Mouse (Mus musculus) right cerebral cortex, postnatal 4 days (tissue): Measurements from ENCODE around the gene Zfhx3.

ENCODE experiments used
- DNase-seq: peaks from one replicate; pipeline ENCODE4 v3.0.0-alpha.2; 2022

The Zfhx3 gene

DNA sequence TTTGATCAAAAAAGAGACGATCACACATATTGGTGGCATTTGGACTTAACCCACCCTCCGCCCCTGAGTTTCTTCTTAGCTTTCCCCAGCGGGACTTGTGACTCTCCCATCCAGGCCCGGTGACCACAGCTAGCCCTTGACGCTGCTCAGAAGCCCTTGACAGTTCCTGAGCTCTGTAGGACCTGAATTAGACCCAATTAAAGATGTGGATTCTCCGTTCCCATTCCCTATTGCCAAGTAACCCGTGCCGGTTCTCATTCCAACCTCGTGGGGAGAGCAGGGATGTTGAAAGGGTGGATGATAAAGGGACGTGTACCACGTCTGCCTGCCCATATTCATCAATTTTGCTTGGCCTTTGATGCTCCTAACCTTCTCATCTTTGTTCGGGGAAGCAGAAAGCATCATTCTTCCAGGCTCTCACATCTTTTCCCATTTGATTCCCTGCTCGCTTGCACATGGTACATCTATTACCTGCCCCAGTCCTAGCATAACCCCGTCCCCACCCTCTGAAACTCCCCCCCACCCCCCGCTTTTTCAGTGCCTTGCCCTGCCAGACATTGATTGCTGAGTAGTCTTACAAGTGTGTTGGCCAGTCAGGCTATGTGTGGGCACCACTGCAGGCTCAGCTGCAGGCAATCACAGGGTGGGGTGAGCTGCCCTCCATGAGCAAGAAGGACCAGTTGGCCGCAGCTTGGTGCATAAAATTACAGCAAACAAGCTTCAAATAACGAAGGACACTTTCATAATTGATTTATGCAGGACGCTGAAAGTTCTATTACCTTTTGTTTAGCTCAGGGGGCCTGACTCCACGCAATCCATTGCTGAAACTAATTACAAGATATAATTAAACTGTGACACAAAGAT lies 525.0 kb downstream of the Zfhx3 start:
- DNase-seq: no peak

DNA sequence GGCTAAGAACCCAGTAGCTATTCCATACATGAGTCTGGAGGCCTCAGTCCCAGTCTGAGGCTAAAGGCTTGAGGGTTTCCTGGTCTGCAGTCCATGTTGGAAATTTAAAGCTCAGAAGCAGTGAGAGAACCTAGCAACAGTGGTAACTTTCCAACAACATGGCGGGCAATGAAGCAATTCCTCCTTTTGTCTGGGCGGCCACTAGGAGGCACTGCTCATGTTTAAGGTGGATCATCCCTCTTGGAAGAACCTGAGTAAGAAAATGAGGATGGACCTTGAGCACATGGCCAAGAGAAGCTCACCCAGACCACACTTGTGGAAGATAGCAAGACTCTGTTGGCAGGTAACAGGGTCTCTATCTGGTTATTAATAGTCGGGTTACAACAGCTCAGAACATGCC lies 527.8 kb downstream of the Zfhx3 start:
- DNase-seq: no peak

DNA sequence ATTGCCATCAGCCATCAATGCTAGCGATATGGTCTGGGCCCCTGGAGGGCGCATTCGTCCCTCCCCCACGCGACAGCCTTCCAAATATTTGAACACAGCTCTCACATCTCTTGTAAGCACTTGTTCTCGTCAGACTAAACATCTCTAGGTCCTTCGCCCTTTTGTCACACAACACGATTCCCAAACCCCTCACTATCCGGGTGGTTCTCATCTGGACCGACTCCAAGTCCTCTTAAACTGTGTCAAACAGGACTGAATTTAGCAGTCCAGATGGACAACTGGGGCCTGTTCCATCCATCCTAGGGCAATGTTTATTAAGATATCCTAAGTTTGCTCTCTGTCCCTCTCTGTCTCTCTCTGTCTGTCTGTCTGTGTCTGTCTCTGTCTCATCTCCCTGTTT lies 532.1 kb downstream of the Zfhx3 start:
- no peak for DNase-seq

DNA sequence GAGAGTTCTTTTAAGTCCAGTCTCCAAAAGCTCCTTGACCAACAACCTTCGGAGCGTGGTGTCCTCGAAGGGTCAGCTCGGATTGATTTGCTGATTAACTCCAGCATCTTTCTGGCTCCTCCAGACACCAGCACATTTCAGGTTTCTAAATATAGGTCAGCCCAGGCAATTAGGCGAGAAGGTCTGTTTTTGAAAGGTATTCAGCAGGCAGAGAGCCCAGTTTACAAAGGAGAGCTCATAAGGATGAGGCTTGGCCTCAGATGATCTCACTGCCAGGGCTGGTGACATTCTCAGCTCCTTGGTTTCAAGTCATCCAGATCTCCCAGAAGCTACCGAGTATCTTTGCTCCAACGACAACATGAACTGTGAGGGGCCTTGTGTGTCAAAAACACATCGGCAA lies 535.7 kb downstream of the Zfhx3 start:
- no peak for DNase-seq

DNA sequence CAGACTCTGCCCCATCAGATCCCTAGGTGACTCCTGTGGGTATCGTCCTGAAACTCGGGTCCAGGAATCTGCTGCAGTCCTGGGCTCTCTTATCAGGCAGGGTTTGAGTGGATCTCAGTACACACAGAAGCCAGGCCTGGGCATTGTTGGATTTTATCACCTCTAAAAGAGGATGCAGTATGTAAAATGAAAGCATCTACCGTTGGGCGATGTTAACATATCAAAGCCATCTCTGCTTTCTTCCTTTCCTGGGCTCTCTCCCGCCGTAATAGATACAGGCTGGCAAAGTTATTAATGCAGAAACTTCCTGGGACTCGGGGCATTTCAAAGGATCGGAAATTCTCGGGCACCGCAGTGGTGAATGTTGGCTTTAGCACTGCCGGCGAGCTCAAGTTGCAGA lies 537.7 kb downstream of the Zfhx3 start:
- DNase-seq: no peak

DNA sequence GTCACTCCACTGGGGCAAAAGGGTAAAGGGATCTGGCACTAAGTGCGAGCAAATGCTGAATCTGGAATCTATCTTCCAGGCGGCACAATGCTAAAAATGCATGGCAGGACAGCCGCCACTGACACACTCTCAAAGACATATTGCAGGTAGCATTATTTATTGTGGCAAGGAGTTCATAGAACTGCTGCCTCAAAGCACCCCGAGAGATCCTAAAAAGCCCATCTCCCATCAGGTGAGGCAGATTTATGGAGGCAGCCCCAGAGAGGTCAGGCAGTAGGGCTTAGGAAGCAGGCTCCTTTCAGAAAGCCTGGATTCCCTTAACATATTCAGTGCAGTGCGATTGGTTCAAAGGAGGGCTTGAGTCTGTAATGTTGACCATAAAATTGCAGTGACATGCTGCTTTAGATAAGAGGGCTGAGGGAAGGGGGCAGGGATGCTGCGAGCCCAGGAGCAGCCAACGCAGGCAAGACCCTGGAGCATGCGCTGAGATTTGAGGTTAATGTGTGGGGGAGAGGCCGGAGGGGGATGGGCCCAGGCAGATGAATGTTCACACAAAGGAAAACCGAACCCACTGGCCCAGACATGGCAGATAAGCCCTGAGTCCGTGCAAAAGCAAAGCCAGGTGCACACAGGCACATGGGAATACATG lies 538.8 kb downstream of the Zfhx3 start:
- no peak for DNase-seq

DNA sequence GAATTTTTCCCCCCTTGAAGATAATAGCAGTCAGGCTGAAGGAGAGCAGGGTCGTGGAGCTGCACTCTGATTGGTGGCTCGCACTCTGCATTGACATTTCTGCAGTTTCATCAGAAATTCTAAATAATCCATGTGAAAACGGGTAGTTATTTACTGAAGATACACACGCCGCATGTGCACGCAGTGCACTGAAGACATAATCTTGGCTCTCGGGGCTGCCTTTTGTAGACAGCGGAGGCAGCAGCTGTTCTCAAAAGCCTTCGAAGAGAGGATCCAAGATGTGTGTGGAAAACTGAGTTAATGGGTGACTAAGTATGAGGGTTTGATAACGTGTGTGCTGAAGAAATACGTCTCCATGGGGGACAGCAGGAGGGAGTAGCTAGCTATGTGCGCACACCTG lies 553.7 kb downstream of the Zfhx3 start:
- no peak for DNase-seq

DNA sequence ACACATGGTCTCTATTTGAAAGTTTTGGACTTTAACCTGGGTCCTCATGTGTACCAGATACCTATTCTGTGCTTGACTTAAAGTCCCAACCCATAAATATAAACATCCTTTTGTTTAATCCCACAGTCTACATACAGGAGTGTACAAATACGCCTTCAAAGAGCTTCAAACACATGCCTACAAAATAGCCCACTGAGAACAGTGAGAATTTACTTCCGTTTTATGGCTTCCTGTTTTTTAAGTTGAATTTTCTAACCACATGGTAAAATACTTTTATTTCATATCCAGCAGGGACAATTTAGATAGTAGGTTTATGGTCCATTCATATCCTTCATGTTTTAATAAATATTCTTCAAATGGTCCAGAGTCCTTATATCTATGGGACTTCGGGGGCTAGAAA lies 564.3 kb downstream of the Zfhx3 start:
- no peak for DNase-seq

DNA sequence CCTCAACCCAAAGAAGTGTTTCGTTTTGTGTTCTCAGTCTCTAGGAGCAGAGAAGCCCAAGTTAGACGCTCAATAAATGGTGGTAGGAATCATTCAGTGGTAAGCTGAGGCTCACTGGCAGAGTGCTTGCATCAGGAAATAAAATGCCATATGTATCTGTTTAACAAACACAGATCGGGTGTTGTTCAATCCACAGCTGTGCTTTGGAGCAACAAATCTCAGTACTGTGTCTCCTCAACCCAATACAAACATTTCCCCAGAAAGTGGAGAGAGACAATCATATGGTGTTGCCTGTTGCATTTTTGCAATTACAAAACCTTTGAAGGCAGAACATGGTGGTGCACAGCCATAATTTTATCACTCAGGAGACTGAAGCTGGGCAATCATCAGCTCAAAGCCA lies 565.3 kb downstream of the Zfhx3 start:
- DNase-seq: no peak

DNA sequence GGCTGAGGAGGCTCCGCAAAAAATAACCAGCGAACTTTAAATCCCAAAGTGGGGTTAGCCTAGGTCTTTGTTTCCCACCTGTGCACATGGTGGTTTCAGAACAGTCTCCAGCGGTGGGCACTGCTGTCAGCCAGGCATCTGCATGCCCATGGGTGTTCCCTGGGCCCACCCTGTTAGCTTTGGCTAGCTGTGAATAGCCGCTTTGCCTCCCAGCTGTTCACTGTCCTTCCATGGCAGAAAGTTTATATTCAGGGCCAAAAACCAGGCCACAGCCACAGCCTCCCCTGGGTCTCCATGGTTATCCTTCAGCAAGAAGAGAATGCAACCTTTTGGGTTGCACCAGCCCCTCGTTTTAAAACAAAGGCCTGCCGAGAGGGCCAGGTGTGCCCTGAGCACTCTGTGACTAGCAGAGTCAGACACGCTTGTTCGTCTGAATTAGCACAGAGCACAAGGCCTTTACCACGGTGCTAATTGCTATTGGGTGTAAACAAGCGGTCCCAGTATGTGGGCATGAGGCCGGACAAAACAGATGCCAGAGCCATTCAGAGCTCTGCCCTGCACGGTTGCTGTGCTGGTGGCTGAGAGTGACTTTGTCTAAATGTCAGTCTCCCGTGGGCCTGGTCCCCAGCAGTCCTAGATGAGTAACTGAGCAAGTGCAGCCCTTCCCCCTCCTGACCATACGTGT lies 568.3 kb downstream of the Zfhx3 start:
- no peak for DNase-seq

DNA sequence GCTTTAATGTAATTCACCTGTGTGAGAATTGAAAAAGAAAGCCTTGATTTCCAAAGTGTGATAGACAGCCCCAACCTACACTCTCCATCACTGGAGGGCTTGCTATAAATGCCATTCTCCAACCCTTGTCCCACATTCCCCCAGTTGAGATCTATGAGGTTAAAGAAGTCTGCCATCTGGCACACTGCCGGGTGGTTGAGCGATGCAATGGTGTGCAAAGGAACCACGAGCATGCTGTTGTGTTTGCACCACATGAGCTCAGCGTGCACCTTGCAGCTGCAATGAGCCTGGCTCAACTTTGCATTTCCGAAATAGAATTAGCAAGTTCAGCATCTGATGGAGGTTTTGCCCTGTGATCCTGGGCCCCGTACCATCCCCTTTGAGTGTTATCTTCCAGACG lies 575.7 kb downstream of the Zfhx3 start:
- no peak for DNase-seq

DNA sequence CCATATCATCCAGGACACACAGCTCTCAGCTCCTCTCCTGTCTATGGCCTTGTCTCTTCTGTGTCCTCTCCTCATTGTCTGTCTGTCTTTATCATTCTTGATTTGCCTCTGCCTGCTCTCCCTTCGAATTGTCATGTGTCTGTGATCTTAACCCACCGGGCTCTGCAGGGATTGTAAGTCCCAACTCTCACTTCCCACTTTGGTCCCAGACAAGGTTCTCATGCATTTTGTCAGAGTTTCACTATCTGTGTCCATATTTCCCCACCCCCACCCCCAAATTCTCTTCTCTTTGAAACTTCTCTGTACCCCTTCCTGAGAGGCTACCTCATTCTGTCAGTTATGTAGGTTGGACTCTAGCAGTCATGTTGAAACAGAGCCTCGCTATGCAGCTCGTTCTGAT lies 579.6 kb downstream of the Zfhx3 start:
- DNase-seq: no peak

DNA sequence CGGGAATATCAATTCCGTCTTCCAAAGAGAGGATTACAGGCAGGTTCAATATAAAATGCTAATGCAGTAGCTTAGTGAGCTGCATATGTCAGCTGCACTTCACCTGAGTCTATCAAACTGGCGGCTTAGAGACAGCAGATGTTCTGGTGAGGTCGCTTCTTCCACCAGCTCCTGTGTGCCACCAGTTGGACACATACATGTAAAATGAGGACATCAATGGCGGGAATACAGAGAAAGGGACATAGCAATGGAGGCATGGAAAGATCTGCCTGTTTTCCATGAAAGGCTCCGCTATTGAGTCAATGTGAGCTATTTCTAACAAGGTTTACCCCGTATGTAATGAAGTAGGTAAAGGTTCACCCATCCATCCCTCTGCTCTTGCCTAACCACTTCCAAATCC lies 587.0 kb downstream of the Zfhx3 start:
- no peak for DNase-seq

DNA sequence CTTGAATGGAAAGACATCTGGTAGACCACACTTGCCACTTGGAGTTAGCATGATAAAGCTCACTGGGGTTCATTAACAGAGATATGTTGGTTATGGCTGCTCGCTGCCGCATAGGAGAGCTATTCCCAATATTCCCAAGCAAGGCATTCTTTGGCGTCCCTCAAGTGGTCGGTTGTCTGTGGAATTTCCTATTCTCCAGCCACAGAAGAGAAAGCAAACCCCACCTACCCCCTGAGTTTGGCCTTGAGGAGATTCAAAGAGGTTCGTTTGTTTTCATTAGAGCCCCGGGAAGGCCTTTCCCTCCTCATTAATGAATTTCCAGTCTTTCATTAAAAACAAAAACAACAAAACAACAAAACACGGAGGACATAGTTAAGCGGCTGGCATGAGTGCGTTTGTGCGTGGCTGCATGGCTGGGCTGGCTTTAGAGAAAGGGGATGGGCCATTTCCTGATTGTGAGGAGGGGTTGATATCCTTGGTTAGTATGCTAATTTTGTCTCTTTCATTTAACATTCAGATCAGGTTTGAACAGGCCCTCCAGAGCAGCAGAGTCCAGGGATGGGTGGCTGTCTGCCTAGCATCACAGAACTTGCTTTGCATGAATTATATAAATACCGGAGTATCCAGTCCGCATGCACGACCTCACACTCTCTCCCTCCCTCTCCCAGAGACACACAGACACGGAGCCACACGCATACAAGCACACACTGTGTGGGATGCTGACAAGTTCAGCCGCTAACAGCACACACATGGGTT lies 592.9 kb downstream of the Zfhx3 start:
- no peak for DNase-seq

DNA sequence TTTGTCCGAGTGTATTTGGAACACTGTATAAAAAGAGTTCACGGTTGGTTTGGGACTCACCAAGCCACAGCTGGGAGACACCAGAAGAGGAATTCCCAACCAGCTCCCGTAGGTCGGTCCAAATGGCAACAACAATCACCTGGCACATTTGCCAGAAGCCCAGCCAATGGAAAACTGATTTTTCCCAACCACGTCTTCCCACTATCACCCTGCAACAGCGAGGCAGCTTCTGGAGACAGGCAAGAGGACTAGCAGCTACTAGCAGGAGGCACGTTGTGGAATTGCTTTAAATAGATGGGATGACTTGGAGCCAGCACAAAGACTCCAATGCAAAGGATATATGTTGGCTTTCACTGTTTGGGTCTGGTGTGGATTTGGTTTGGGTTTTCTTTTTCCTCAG lies 593.7 kb downstream of the Zfhx3 start:
- DNase-seq: no peak

DNA sequence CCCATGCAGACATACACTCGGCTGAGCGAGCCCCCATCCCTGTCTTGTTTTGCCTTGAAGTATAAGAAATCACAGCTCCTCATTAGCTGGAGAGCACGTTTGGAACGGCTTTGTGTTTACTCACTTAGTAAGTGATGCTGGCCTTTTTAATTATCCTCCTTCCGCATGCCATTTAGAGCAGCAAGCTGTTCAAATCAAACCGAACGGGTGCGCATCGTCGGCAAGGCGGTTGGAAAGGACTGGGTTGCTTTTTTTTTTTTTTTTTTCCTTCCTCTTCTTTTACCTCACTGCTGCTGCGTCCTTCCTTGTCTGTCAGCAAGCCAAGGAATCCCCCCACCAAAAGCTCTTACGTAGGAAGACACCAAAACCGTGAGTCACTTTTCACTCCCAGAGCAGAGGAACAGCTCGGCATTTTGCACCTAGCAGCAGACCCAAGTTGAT lies 594.5 kb downstream of the Zfhx3 start:
- DNase-seq: peak; percentile 19

DNA sequence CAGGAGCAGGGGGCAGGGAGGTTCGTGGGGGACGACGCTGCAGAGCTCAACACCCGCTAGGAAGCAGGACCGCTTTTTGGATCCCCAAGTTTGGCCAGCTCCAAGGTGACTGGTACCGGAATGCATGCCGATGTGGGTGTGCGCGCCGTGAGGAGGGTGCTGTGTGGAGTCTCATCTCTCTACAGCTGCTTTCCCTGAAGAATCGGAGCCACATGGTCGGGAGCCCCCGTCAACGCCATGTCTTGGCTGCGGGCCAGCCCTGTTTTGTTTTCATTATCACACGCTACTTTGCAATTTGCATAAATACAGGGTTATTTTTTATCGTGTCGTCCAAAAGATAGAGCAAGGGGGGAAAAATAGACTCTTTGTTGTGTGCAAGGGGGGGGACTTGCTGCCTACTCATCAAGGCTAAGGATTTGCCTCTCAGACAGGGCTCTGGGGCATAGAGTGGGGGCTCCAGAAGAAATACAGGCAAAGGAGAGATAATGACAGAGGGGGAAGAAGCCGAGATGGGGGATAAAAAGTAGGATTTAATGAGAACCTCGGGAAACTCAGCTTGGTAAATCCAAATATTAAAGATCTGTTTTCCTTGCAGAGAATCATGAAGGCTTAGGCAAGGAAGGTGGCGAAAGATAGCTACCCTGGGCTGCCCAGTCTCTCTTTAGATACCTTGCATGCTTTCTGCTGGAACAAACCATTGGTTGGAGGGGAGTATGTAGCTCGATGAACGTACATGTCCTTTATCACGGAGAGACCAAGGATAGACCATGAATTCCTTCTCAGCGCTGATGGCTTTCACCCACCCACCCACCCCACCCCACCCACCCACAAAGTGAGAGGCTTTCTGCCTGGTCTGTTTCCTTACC lies 595.5 kb downstream of the Zfhx3 start:
- DNase-seq: peak; percentile 73

DNA sequence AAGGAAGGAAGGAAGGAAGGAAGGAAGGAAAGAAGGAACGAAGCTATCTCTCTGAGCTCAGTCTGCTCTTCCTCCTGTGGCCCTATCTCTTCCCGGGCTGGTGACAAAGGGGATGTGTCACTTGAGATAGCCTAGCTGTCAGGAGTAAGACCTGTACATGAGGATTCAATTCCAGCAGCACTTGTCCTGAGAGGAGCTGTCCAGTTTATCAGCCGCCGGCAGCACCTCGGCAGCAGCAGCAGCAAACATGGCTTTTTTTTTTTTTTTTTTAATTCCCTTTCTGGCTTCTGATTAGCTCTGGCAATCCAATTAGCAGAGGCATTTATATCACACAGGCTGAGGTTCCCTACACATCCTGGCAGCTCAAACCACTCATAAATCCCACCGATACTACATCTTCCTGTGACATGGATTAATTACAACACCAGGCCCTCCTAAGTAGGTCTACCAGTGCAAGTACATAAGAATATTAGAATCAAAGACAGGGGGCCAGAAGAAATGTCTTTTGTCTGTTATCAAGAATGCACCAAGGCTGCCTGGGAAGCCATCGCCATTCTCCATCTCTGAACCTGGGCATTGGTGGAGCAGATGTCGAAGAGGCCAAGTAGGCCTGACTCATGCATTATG lies 596.6 kb downstream of the Zfhx3 start:
- no peak for DNase-seq

DNA sequence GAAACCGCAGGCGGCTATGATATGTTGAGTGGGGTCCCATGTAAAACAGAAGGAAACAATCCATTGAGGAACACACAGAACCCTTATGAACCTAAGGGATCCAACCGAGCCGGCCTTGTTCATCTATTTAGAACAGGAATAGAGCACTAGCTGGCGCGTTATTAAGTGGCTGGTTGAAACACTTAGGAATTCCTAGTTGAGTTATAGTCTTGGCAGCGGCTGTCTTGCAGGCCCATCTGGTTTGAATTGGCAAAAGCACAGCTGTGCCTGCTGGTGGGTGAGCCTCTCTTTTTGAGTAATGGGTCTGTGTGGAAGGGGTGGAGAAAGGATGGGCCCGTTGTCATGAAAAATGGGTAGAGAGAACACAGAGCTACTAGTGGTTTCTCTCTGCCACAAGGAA lies 610.1 kb downstream of the Zfhx3 start:
- no peak for DNase-seq

DNA sequence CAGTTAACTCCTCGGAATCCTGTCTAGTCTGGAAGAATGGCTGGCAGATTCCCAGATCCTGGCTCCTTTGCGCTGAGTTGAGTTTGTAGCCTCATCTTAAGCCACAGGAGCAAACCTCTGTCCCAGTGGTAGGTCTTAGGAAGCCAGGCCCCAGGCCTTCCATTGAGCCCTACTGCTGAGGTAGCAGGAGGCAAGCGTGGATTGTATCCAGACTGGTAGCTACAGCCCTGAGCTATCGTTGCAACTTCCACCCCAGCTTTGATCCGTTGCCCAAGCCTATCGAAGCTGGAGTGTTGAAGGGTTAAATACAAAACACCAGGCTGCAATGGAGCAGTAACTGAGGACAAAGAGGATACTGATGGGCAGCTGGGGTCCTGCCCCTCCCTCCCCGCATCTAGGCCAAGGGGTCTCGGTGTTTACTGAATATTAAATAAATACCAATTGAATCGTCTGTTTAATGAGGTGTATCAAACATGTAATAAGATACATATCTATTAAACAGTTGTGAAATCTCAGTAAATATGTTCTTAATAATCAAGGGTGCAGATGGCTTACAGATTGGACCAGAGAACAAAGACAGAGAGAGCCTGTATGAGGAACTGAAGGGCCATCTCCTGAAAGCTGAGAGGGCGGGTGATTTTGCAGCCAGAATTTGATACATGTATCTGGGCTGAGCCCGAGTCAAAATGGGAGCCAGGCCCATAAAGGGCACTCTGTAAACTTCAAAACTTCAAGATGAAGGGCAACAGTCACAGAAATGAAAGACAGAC lies 611.5 kb downstream of the Zfhx3 start:
- no peak for DNase-seq
